Mouse (Mus musculus): ENCODE results near the gene Clca1. TPM values are rescaled to one million over a fixed set of nuclear protein-coding genes. Genes with fewer than 3 reads are reported as not detected.

The Clca1 gene
- total RNA-seq, 2 experiments from 2014 or later: not detected

GRCm38 (mm10) chr3:144993055-144993454 lies 39.5 kb downstream of the Clca1 start:
- TF ChIP-seq CTCF (IDR thresholded peaks at IDR 0.05): no peak
- DNase-seq (ENCODE audit: extremely low spot score in 1 of 2, low spot score in 2 of 2): no peak
- Histone ChIP-seq H3K27ac (no peak overlapping the region), H3K4me3 (no peak overlapping the region)
- intact Hi-C loops (cut with DNase I): no loop called here

- intact Hi-C loops (cut with DNase I): no loop called here
Measured at GRCm38 (mm10) chr3:144992618-144993017, 40.0 kb downstream of the Clca1 start.

GRCm38 (mm10) chr3:144985890-144986289 lies 46.7 kb downstream of the Clca1 start:
- no peak for DNase-seq (ENCODE audit: extremely low spot score in 1 of 2, low spot score in 2 of 2)
- intact Hi-C loops (cut with DNase I): no loop called here
- no peak for TF ChIP-seq CTCF (IDR thresholded peaks at IDR 0.05)

More at GRCm38 (mm10) chr3:144992618-144993017, 40.0 kb downstream of the Clca1 start:
- no peak for TF ChIP-seq CTCF (IDR thresholded peaks at IDR 0.05)
- no peak overlapping the region for H3K4me3 ChIP-seq
- no peak for DNase-seq (ENCODE audit: extremely low spot score in 1 of 2, low spot score in 2 of 2)
- H3K27ac ChIP-seq: no peak overlapping the region

GRCm38 (mm10) chr3:144980551-144980950 lies 52.0 kb downstream of the Clca1 start:
- DNase-seq (ENCODE audit: extremely low spot score in 1 of 2, low spot score in 2 of 2): no peak
- no peak for TF ChIP-seq CTCF (IDR thresholded peaks at IDR 0.05)
- H3K27ac ChIP-seq: no peak overlapping the region
- H3K4me3 ChIP-seq: no peak overlapping the region
- intact Hi-C loops (cut with DNase I): no loop called here

More at GRCm38 (mm10) chr3:144985890-144986289, 46.7 kb downstream of the Clca1 start:
- H3K4me3 ChIP-seq: no peak overlapping the region
- no peak overlapping the region for H3K27ac ChIP-seq

- intact Hi-C loops (cut with DNase I): no loop called here
- Histone ChIP-seq H3K27ac (no peak overlapping the region), H3K4me3 (no peak overlapping the region)
- TF ChIP-seq CTCF (IDR thresholded peaks at IDR 0.05): no peak
- no peak for DNase-seq (ENCODE audit: extremely low spot score in 1 of 2, low spot score in 2 of 2)
Measured at GRCm38 (mm10) chr3:144977631-144978030, 54.9 kb downstream of the Clca1 start.

GRCm38 (mm10) chr3:144976091-144976490 lies 56.5 kb downstream of the Clca1 start:
- DNase-seq (ENCODE audit: extremely low spot score in 1 of 2, low spot score in 2 of 2): no peak
- Histone ChIP-seq H3K4me3 (no peak overlapping the region), H3K27ac (no peak overlapping the region)
- intact Hi-C loops (cut with DNase I): no loop called here
- TF ChIP-seq CTCF (IDR thresholded peaks at IDR 0.05): no peak

- intact Hi-C loops (cut with DNase I): no loop called here
- TF ChIP-seq CTCF (IDR thresholded peaks at IDR 0.05): no peak
- no peak for DNase-seq (ENCODE audit: extremely low spot score in 1 of 2, low spot score in 2 of 2)
- Histone ChIP-seq H3K27ac (no peak within 1 kb of the TSS), H3K4me3 (no peak within 1 kb of the TSS)
Measured at GRCm38 (mm10) chr3:144974945-144975344, 57.6 kb downstream of the Clca1 start, which contains the start of gene Clca4a. Clca4a (minus strand) TSS chr3:144975045.

- no peak for DNase-seq (ENCODE audit: extremely low spot score in 1 of 2, low spot score in 2 of 2)
- intact Hi-C loops (cut with DNase I): no loop called here
- Histone ChIP-seq H3K27ac (no peak overlapping the region), H3K4me3 (no peak overlapping the region)
- TF ChIP-seq CTCF (IDR thresholded peaks at IDR 0.05): no peak
Measured at GRCm38 (mm10) chr3:144971553-144972270, 60.9 kb downstream of the Clca1 start.

- intact Hi-C loops (cut with DNase I): no loop called here
- DNase-seq (ENCODE audit: extremely low spot score in 1 of 2, low spot score in 2 of 2): no peak
- no peak overlapping the region for H3K4me3 ChIP-seq
- H3K27ac ChIP-seq: no peak overlapping the region
- TF ChIP-seq CTCF (IDR thresholded peaks at IDR 0.05): no peak
Measured at GRCm38 (mm10) chr3:144969755-144970154, 62.8 kb downstream of the Clca1 start.

GRCm38 (mm10) chr3:144966074-144966473 lies 66.5 kb downstream of the Clca1 start:
- H3K27ac ChIP-seq: no peak overlapping the region
- intact Hi-C loops (cut with DNase I): no loop called here
- H3K4me3 ChIP-seq: no peak overlapping the region
- no peak for DNase-seq (ENCODE audit: extremely low spot score in 1 of 2, low spot score in 2 of 2)
- TF ChIP-seq CTCF (IDR thresholded peaks at IDR 0.05): no peak

Other genes starting within 250 kb of the Clca1 start
- gene Clca3a2, start 213.3 kb downstream of the Clca1 start, total RNA-seq (2021): under 1 TPM in 1 of 2 experiments, not detected in 1; 0.35 TPM
- not detected for gene Clca3b, start 183.4 kb downstream of the Clca1 start, total RNA-seq (2021)
- gene Clca4b, start 100.2 kb downstream of the Clca1 start, total RNA-seq (2021): not detected
- gene Clca4a, start 57.7 kb downstream of the Clca1 start, total RNA-seq (2021): not detected
- not detected for gene Clca2, start 66.7 kb upstream of the Clca1 start, total RNA-seq (2021)
- gene Odf2l, start 85.8 kb upstream of the Clca1 start, total RNA-seq (2021): 10 to 100 TPM; 22.1 to 26.8 TPM